Comparison of ENCODE assay signal across 8 mouse cellular contexts in genomic region chr4:155162433-155163319, GRCm38 (mm10). TPM values are rescaled to one million over a fixed set of nuclear protein-coding genes. Genes with fewer than 3 reads are reported as not detected.
DNase-seq lines count a peak whose midpoint lies in the region; ATAC-seq and TF ChIP-seq lines count a peak whose summit lies in the region.

No protein-coding gene starts in this region.

- WGBS in heart, embryonic 11.5 days (ENCODE audit: insufficient replicate concordance): 66% methylated on average over 7 of the region's 7 CpGs
- 53% methylated on average over 7 of the region's 7 CpGs for WGBS in intestine, embryonic 15.5 days

- H3K4me2 ChIP-seq in heart, embryonic 11.5 days: peak overlapping the region; percentile 16; the same call in 1 of the 2 replicates
- H3K4me2 ChIP-seq in CH12.LX (ENCODE audit: insufficient read depth, low read depth, poor library complexity, severe bottlenecking): peak overlapping the region; percentile 82
- peak overlapping the region; percentile 27 for H3K4me2 ChIP-seq in intestine, embryonic 15.5 days (replicated peaks)

- TF ChIP-seq POLR2A in CH12.LX (IDR thresholded peaks at IDR 0.05; ENCODE audit: low read depth, low read length): peak; percentile 59

- intact Hi-C loops in left cerebral cortex, postnatal 36 days (cut with DNase I): no loop called here

- TF ChIP-seq CTCF in CH12.LX (conservative IDR thresholded peaks at IDR 0.05 in 1 of 2, IDR thresholded peaks at IDR 0.05 in 1 of 2; ENCODE audit: low read depth in 2 of 2, low read length in 2 of 2): peak in 1 of 2 experiments; percentile 23; a peak in 1 of 4 replicates

- TF ChIP-seq RAD21 in CH12.LX (IDR thresholded peaks at IDR 0.05; ENCODE audit: low read depth, low read length): no peak; the same call in none of the 2 replicates

- no peak for ATAC-seq in heart, embryonic 11.5 days (replicated peaks; ENCODE audit: insufficient number of reproducible peaks, low FRiP score, low TSS enrichment)
- ATAC-seq in intestine, embryonic 15.5 days: peak; percentile 72
- ATAC-seq in neutrophil, adult 5-6 weeks (ENCODE audit: extremely low read depth, insufficient number of reproducible peaks, low FRiP score, poor library complexity, severe bottlenecking): peak; percentile 75

- in situ Hi-C loops in CH12.LX (cut with MboI; ENCODE audit: low pct_ligation_motif_present, low pct_unique_long_range_greater_than_20kb, low sequenced_read_pairs): loop anchor here (5.0 kb wide), 1 partner anchor 70 kb away; no protein-coding TSS in a partner anchor

- H3K79me2 ChIP-seq in CH12.LX (replicated peaks; ENCODE audit: control insufficient read depth, extremely low read depth, insufficient read depth, poor library complexity, severe bottlenecking): peaks cover 38% of the 10 kb centered on the region

- no peak overlapping the region for H3K4me3 ChIP-seq in heart, embryonic 11.5 days (ENCODE audit: low read depth, low read length)
- H3K4me3 ChIP-seq in CH12.LX (replicated peaks in 1 of 3; ENCODE audit: low read depth in 2 of 3, low read length in 2 of 3, poor library complexity in 1 of 3): peak overlapping the region in 2 of 3 experiments; percentile 10 to 16
- no peak overlapping the region for H3K4me3 ChIP-seq in intestine, embryonic 15.5 days (replicated peaks)

- peak; percentile 85 for TF ChIP-seq EP300 in CH12.LX (IDR thresholded peaks at IDR 0.05; ENCODE audit: low read length)

- H3K27ac ChIP-seq in heart, embryonic 11.5 days (ENCODE audit: low read depth, low read length): no peak overlapping the region; the same call in 1 of the 2 replicates
- peak overlapping the region; percentile 99 for H3K27ac ChIP-seq in CH12.LX (ENCODE audit: insufficient read depth, low read depth)
- peak overlapping the region; percentile 81 for H3K27ac ChIP-seq in intestine, embryonic 15.5 days

- H3K9me3 ChIP-seq in heart, embryonic 11.5 days (replicated peaks; ENCODE audit: control insufficient read depth, low read length): no peaks in the 10 kb centered on the region
- peaks cover 7% of the 10 kb centered on the region for H3K9me3 ChIP-seq in CH12.LX (replicated peaks; ENCODE audit: low read length)
- H3K9me3 ChIP-seq in intestine, embryonic 15.5 days: no peaks in the 10 kb centered on the region

- peaks cover 8% of the 10 kb centered on the region for H3K36me3 ChIP-seq in heart, embryonic 11.5 days (ENCODE audit: control insufficient read depth, insufficient read depth, low read length)
- H3K36me3 ChIP-seq in CH12.LX (replicated peaks in 1 of 2; ENCODE audit: control insufficient read depth in 1 of 2, insufficient read depth in 1 of 2, low read length in 1 of 2): peaks cover 22 to 47% of the 10 kb centered on the region in 2 experiments
- peaks cover 18% of the 10 kb centered on the region for H3K36me3 ChIP-seq in intestine, embryonic 15.5 days

- no peak overlapping the region for H3K9ac ChIP-seq in heart, embryonic 11.5 days (ENCODE audit: low read depth, low read length)
- peak overlapping the region; percentile 41 for H3K9ac ChIP-seq in CH12.LX (ENCODE audit: insufficient read depth, low read depth)
- peak overlapping the region; percentile 23; the same call in 1 of the 2 replicates for H3K9ac ChIP-seq in intestine, embryonic 15.5 days

- DNase-seq in heart, adult 9 months (ENCODE audit: low spot score in 2 of 2): no peak
- peak; percentile 97 for DNase-seq in CH12.LX (ENCODE audit: extremely low read depth)
- DNase-seq in left cerebral cortex, postnatal 36 days (ENCODE audit: low spot score in 2 of 2): no peak
- no peak for DNase-seq in MN1 (ENCODE audit: low spot score)
- DNase-seq in frontal cortex, adult 2 months (ENCODE audit: extremely low spot score in 1 of 2, low spot score in 1 of 2): no peak

- no peaks in the 10 kb centered on the region for H3K27me3 ChIP-seq in heart, embryonic 11.5 days (ENCODE audit: control insufficient read depth, insufficient read depth, low read length)
- H3K27me3 ChIP-seq in CH12.LX (replicated peaks): no peaks in the 10 kb centered on the region
- no peaks in the 10 kb centered on the region for H3K27me3 ChIP-seq in intestine, embryonic 15.5 days (replicated peaks)

- peaks cover 54% of the 10 kb centered on the region for H3K4me1 ChIP-seq in heart, embryonic 11.5 days (ENCODE audit: control insufficient read depth, insufficient read depth, low read length)
- H3K4me1 ChIP-seq in CH12.LX (ENCODE audit: control insufficient read depth in 1 of 2, insufficient read depth in 2 of 2): peaks cover 26 to 89% of the 10 kb centered on the region in 2 experiments
- peaks cover 41% of the 10 kb centered on the region for H3K4me1 ChIP-seq in intestine, embryonic 15.5 days (replicated peaks)

- dilution Hi-C loops in CH12.LX (cut with MboI; ENCODE audit: extremely low pct_ligation_motif_present, extremely low pct_unique_long_range_greater_than_20kb, low sequenced_read_pairs): no loop called here

TF ChIP-seq in CH12.LX, 34 proteins besides CTCF, POLR2A, EP300 and RAD21:
- TF ChIP-seq TCF12 (IDR thresholded peaks at IDR 0.05; ENCODE audit: low read depth, low read length): peak; percentile 92
- TF ChIP-seq NRF1 (IDR thresholded peaks at IDR 0.05; ENCODE audit: low read depth, low read length): no peak
- TF ChIP-seq MXI1 (IDR thresholded peaks at IDR 0.05; ENCODE audit: low read depth, low read length): peak; percentile 11; the same call in 1 of the 2 replicates
- peak; percentile 77; the same call in 1 of the 2 replicates for TF ChIP-seq IRF4 (IDR thresholded peaks at IDR 0.05; ENCODE audit: low read depth, low read length)
- TF ChIP-seq NELFE (IDR thresholded peaks at IDR 0.05; ENCODE audit: low read depth, low read length): peak; percentile 47; the same call in 1 of the 2 replicates
- peak; percentile 88 for TF ChIP-seq ELF1 (IDR thresholded peaks at IDR 0.05; ENCODE audit: low read depth, low read length)
- no peak for TF ChIP-seq ZNF384 (IDR thresholded peaks at IDR 0.05; ENCODE audit: low read depth, low read length)
- no peak for TF ChIP-seq USF1 (IDR thresholded peaks at IDR 0.05; ENCODE audit: low read depth, low read length)
- 0 out of 2 replicates have a peak, but pooled peaks have one; percentile 8 for TF ChIP-seq JUND (conservative IDR thresholded peaks at IDR 0.05; ENCODE audit: low read depth, low read length)
- no peak for TF ChIP-seq HCFC1 (IDR thresholded peaks at IDR 0.05; ENCODE audit: low read depth, low read length)
- TF ChIP-seq GABPA (IDR thresholded peaks at IDR 0.05; ENCODE audit: insufficient replicate concordance, low read depth, low read length): no peak
- TF ChIP-seq BHLHE40 (IDR thresholded peaks at IDR 0.05; ENCODE audit: low read depth, low read length): 0 out of 2 replicates have a peak, but pooled peaks have one; percentile 47
- TF ChIP-seq MAFK (IDR thresholded peaks at IDR 0.05; ENCODE audit: insufficient replicate concordance, low read length): no peak; the same call in 1 of the 2 replicates
- TF ChIP-seq ZC3H11A (IDR thresholded peaks at IDR 0.05; ENCODE audit: low read depth, low read length): no peak
- TF ChIP-seq POLR2AphosphoS2 (IDR thresholded peaks at IDR 0.05; ENCODE audit: low read depth, low read length): no peak
- no peak for TF ChIP-seq PAX5 (IDR thresholded peaks at IDR 0.05; ENCODE audit: low read length)
- no peak for TF ChIP-seq E2F4 (IDR thresholded peaks at IDR 0.05; ENCODE audit: insufficient replicate concordance, low read depth, low read length)
- peak; percentile 3; the same call in 1 of the 2 replicates for TF ChIP-seq MYC (IDR thresholded peaks at IDR 0.05; ENCODE audit: low read depth, low read length)
- peak; percentile 75; the same call in 1 of the 2 replicates for TF ChIP-seq MAX (IDR thresholded peaks at IDR 0.05; ENCODE audit: low read length)
- TF ChIP-seq TBP (conservative IDR thresholded peaks at IDR 0.05; ENCODE audit: low read depth, low read length): no peak
- peak; percentile 6; the same call in 1 of the 2 replicates for TF ChIP-seq SMC3 (IDR thresholded peaks at IDR 0.05; ENCODE audit: low read depth, low read length)
- TF ChIP-seq ETS1 (conservative IDR thresholded peaks at IDR 0.05; ENCODE audit: low read depth, low read length): peak; percentile 90
- TF ChIP-seq SIN3A (IDR thresholded peaks at IDR 0.05; ENCODE audit: low read length): 0 out of 2 replicates have a peak, but pooled peaks have one; percentile 17
- no peak for TF ChIP-seq UBTF (IDR thresholded peaks at IDR 0.05; ENCODE audit: low read depth, low read length)
- TF ChIP-seq JUN (IDR thresholded peaks at IDR 0.05; ENCODE audit: insufficient read depth, low read depth, low read length): peak; percentile 1; the same call in 1 of the 2 replicates
- TF ChIP-seq CHD1 (IDR thresholded peaks at IDR 0.05; ENCODE audit: low read depth, low read length): no peak
- TF ChIP-seq MEF2A (IDR thresholded peaks at IDR 0.05; ENCODE audit: borderline replicate concordance, low read depth, low read length): peak; percentile 62
- TF ChIP-seq MAZ (IDR thresholded peaks at IDR 0.05; ENCODE audit: low read depth, low read length): peak; percentile 78
- no peak for TF ChIP-seq USF2 (conservative IDR thresholded peaks at IDR 0.05; ENCODE audit: low read depth, low read length)
- TF ChIP-seq RCOR1 (conservative IDR thresholded peaks at IDR 0.05; ENCODE audit: low read depth, low read length): no peak; the same call in 1 of the 2 replicates
- peak; percentile 41; the same call in 1 of the 2 replicates for TF ChIP-seq ZMIZ1 (IDR thresholded peaks at IDR 0.05; ENCODE audit: low read depth, low read length)
- 0 out of 2 replicates have a peak, but pooled peaks have one; percentile 56 for TF ChIP-seq KAT2A (IDR thresholded peaks at IDR 0.05; ENCODE audit: insufficient replicate concordance, low read length)
- TF ChIP-seq CHD2 (IDR thresholded peaks at IDR 0.05; ENCODE audit: low read length): no peak
- no peak for TF ChIP-seq ZKSCAN1 (IDR thresholded peaks at IDR 0.05; ENCODE audit: borderline replicate concordance, low read depth, low read length)

RNA-seq across cellular contexts. Expression of gene Ski, which starts 59.7 kb away (rescaled TPM):
- 14.6 and 14.8 TPM in 2 replicates for polyA plus RNA-seq in heart, embryonic 11.5 days (2014; fragmentation: Nextera tagmentation; extraction: Ambion mirVana)
- total RNA-seq in CH12.LX (2012; rRNA removed): 9.9 and 10.1 TPM in 2 replicates
- total RNA-seq in CH12.LX (2014; rRNA removed): 3.3 and 4.1 TPM in 2 replicates
- 14.1 and 17.9 TPM in 2 replicates for polyA plus RNA-seq in CH12.LX (2012; ENCODE audit: insufficient read length, low read depth)
- polyA plus RNA-seq in intestine, embryonic 15.5 days (2015; fragmentation: Nextera tagmentation; extraction: Ambion mirVana): 13.3 and 13.8 TPM in 2 replicates
- total RNA-seq in neutrophil, adult 5-6 weeks (2017): 25.9 and 27.7 TPM in 2 replicates
- total RNA-seq in left cerebral cortex, postnatal 36 days (2021): 100 to 1,000 TPM; 113 to 119 TPM
- polyA plus RNA-seq in frontal cortex, adult 2 months (2012; rRNA removed): 76.4 and 78.3 TPM in 2 replicates

Comparison
In these comparisons a context has a peak if more than half of its experiments do, and no peak if none do; other contexts are left out.
1. H3K4me2 ChIP-seq: peak in every context shown above with its lines; median percentile 82 in CH12.LX; 27 in intestine, embryonic 15.5 days; 16 in heart, embryonic 11.5 days.
2. H3K4me3 ChIP-seq: peak in CH12.LX (2 of 3); none in heart, embryonic 11.5 days (single experiment) and intestine, embryonic 15.5 days (single experiment).